Mouse (Mus musculus) brain, embryonic 14.5 days (tissue): ENCODE measurements at regions not wholly inside any gene's neighbourhood (a gene's known extent, or its start where the extent isn't known, plus 50 kb on each side); places are given as distances from the start of the nearest gene placed in this dataset.

ENCODE experiments used
- DNase-seq: peaks from one replicate; pipeline ENCODE4 v3.0.0-alpha.2; 2011; ENCODE audit warnings: low read depth
- CTCF ChIP-seq: fragments of 200-500 bp; IDR thresholded peaks from 2 replicates; pipeline ENCODE4 v1.5.1; 2012; ENCODE audit warnings: inconsistent platforms, mild to moderate bottlenecking, moderate library complexity, borderline replicate concordance; ENCODE audit not compliant: insufficient read depth, insufficient read length; ENCODE audit errors: extremely low read depth
- POLR2A ChIP-seq: fragments of 200-500 bp; IDR thresholded peaks from 2 replicates; pipeline ENCODE4 v1.6.1; 2012; ENCODE audit warnings: mild to moderate bottlenecking, inconsistent platforms, borderline replicate concordance; ENCODE audit not compliant: poor library complexity, insufficient read depth, insufficient read length, severe bottlenecking; ENCODE audit errors: extremely low read depth

GRCm38 (mm10) chr2:12001938-12002899 lies 224.5 kb downstream of the Ankrd16 start:
- DNase-seq = peak; percentile 89
- peak; percentile 33; the same call in 1 of the 2 replicates for TF ChIP-seq CTCF
- TF ChIP-seq POLR2A = no peak

DNA sequence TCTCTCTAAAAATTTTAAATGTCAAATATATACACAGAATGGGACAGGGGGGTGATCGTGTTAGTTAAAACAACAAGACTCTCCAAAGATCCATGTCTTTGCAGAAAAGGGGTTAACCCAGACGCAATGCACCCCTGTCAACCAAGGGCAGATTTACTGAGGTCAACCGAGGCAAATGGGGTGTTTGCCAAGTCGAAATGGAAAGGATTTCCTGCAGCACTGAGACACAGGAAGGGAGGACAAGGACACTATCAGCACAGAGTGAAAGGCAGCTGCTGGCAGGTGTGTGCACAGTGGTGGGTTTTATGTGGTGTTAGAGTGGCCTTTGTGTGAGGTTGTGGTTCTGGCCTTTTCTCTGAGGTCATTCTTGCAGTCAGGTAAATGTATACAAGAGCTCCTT lies 226.7 kb downstream of the Ankrd16 start:
- TF ChIP-seq POLR2A = no peak
- TF ChIP-seq CTCF = no peak
- DNase-seq = no peak

DNA sequence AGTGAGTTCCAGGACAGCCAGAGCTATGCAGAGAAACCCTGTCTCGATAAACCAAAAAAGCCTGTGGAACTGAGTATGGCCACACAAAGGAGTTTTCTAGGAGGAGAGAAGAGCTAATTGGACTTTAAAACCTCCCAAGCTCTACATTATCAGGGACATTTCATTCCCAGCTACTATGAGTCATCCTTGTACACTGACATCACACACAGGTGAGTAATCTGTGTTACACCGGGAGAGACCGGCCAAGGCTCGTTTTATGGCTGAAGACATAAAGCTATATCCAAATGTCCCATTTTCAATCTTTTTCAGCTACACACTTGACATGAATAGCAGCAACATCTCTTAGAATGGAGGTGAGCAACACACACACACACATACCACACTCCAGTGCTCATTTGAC lies 229.5 kb downstream of the Ankrd16 start:
- DNase-seq = no peak
- no peak for TF ChIP-seq POLR2A
- TF ChIP-seq CTCF = no peak

- TF ChIP-seq POLR2A (no peak), CTCF (no peak)
- peak; percentile 11 for DNase-seq
Observed at GRCm38 (mm10) chr2:12011441-12011840, 233.8 kb downstream of the Ankrd16 start.

- no peak for TF ChIP-seq POLR2A
- TF ChIP-seq CTCF = no peak
- DNase-seq = no peak
Observed at GRCm38 (mm10) chr2:12019607-12020006, 241.9 kb downstream of the Ankrd16 start.

DNA sequence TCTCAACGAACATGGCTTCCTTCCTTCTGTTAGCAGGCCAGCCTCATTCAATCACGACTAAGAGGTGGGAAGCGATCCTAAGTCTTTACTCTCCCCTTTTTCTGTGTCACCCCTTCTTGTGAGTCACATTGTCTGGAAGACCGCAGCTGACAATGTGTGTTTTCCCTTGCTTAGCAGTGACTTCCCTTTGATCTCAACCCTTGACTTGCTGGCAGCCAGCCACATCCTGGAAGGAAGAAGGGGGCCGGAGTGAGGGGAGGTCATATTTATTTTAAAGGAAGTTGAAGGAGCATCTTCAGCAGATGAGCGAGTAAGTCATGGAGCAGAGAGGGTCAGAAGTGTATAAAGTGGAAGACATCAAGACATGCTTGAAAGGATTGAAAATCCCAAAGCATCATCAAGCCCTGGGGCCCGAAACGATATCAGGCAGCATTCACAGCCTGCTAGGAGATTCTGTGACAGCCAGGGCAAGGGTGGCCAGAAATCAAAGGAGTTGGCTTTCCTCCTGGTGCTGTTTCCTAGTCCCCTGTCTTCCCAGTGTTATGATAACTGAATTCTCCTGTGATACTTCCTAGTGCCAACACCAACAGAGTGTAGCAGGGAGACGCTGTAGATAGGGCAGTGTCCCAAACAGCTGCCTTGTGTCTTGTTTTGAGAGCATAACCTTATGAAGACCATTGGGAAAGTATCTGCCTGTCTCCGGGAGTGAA lies 245.9 kb downstream of the Ankrd16 start:
- peak; percentile 40 for DNase-seq
- TF ChIP-seq CTCF (no peak), POLR2A (no peak)

DNA sequence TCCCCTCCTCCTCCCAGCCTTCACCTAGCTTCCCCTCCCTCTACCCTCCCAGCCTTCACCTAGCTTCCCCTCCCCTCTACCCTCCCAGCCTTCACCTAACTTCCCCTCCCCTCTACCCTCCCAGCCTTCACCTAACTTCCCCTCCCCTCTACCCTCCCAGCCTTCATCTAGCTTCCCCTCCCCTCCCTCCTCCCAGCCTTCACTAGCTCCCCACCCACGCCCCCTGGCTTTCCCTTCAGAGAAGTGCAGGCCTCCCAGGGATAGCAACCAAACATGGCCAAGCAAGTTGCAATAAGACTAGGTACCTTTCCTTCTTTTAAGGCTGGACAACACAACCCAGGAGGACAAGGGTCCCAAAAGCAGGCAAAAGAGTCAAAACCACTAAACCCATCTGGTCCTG lies 248.5 kb downstream of the Ankrd16 start:
- TF ChIP-seq POLR2A (no peak), CTCF (no peak)
- no peak for DNase-seq

DNA sequence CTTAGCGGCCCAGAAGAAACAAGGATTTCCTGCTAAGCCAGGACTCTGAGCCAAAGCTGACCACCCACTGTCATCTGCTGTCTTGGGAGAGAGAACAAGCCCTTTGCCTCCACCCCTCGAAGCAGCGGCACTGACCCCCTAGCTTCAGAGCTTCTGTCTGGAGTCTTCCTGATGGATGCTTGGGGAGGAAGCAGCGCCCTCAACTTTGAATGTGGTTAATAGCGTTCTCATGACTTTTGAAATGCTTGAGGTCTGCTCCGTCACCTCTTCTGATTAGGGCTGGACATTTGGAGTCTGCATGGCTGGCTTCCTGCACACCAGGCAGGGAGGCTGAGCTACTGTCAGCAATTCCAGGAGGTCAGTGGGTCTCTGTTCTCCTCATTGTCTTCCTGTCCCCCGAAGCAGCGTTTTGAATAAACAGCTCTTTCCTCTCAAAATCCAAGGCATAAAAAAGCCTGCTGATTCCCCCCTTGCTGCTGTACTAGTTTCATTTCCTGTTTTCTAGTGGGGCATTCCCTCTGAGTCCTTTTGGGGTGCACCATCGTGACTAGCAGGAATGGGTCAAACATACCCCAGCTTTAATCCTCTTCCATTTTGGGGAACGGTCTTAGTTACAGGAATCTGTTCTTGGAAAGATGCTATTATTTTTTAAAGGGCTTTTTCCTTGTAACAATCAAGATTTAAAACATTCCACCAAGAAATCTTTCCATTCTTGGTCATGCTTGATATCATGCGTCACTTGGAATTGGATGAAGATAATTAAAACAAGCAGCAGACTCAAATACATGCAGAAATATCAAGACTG lies 256.0 kb downstream of the Ankrd16 start:
- no peak for TF ChIP-seq POLR2A
- no peak for TF ChIP-seq CTCF
- no peak for DNase-seq

GRCm38 (mm10) chr2:12034323-12034585 lies 256.6 kb downstream of the Ankrd16 start:
- TF ChIP-seq POLR2A (no peak), CTCF (no peak)
- DNase-seq = no peak

GRCm38 (mm10) chr2:12049386-12049785 lies 252.3 kb downstream of the Itga8 start:
- TF ChIP-seq POLR2A (no peak), CTCF (no peak)
- no peak for DNase-seq

DNA sequence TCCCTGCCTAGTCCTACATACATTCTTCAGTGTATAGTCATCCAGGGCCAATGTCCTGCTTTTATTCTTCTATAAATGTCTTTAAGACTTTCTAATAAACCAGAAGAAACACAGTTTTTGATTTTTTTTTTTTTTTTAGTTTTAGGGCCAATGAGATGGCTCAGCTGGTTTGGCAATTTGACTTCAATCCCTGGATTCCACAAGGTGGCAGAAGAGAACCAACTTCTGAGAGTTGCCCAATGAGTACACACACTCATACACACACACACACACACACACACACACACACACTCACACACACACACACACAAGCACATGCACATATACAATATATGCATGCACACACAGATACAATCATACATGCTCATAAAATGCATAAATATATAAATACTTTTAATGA lies 251.8 kb downstream of the Itga8 start:
- peak; percentile 57 for DNase-seq
- TF ChIP-seq CTCF (peak; percentile 42; the same call in 1 of the 2 replicates), POLR2A (no peak)

- peak; percentile 14 for DNase-seq
- no peak for TF ChIP-seq CTCF
- no peak for TF ChIP-seq POLR2A
Observed at GRCm38 (mm10) chr2:12053404-12054164, 248.1 kb downstream of the Itga8 start.
